Mouse (Mus musculus): ENCODE results near the gene Cep295.

DNA sequence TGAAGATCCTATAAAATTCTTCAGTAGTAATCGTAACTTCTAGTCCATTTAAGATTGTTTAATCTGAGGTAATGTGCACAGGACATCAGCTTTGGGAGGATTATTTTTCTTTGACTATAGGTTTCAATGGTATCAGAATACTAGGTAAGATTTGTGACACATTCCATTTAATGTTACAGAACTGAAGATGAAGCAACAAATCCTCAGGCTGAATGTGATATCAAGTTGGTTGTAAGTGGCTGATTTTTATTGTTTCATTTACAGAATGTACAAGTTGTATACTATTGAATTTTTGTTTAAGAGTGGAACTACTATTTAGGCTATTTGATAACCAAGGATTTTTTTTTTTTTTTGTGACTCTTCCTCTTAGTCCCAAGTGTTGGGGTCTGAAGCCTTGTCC lies 47.4 kb downstream of the Cep295 start:
- TF ChIP-seq EP300 (IDR thresholded peaks at IDR 0.05; ENCODE audit: insufficient read depth, low read depth, low read length) (no peak), CTCF (IDR thresholded peaks at IDR 0.05; ENCODE audit: low read depth, low read length) (no peak)
